Mouse (Mus musculus) MEL-GATA-1-ER (cell line): ENCODE measurements around the gene Hspa12a.

Experiments
- DNase-seq: peaks from one replicate; pipeline ENCODE4 v3.0.0-alpha.2; 2012; ENCODE audit warnings: low read depth; ENCODE audit errors: extremely low read depth

Hspa12a gene

DNA sequence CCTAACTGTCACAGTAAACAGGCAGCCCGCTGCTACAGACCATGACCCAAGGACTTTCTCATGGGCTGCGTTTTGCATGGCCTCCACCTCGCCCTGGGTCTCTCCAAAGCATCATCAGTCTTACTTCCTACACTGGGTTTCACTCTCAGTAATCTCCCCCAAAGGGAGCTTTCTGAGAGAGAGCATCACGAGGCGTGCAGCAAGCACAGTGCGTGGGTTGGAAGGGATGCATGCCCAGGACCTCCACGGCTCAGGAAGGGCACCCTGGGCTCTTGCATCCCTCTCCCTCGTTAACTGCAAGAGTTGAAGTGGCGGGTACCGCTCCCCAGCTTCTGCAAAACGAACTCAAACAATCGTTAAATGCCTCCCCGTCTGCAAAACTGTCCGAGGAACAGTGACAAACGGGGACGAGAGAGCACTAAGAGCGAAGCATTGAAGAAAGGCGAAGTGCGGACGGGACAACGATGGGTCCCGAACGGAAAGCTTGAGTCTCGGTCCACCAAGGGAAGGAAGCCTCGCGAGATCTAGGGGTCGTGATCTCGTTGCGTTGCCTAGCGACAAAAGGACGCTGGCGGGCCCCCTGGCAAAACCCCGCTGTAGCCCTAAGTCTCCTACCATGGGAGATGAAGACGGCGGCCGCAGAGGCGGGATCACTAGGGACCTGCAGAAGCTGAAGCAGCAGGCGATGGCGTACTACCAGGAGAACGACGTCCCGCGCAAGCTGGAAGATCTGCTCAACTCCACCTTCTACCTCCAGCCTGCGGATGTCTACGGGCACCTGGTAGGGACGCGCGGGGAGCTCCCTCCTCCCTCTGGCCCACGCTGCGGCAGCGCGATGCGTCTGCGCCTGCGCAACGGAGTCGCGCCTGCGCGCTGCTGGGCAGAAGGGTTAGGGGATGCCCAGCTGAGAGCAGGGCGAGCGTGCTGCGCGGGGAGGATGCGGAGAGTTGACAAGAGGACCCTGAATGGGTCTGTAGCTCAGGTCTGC is at the start of gene Hspa12a, which contains the start of gene Eno4:
TSS of gene Hspa12a (minus strand) at position 814 of the 988 bp plus-strand sequence.
TSS of gene Eno4 (plus strand) at position 585 of the 988 bp plus-strand sequence.
- DNase-seq = no peak

DNA sequence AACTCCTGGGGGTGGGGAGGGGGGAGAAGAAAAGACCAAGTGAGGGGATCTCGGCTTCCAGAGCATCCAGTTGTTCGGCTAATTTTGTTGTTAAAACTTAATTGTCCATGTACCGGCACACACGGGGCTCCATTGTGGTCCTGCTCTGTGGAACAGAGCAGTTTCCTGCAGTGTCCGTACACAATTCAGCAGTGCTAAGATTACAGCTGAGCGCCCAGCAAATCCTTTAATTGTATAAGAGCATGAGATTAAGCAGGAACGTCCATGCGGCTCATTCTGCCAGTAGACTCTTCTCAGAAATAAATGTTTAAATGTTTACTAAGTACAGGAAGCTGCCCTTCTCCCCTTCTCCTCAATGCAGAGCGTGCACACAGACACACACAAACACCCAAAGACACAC is 38.1 kb upstream of the Hspa12a start:
- DNase-seq = no peak

DNA sequence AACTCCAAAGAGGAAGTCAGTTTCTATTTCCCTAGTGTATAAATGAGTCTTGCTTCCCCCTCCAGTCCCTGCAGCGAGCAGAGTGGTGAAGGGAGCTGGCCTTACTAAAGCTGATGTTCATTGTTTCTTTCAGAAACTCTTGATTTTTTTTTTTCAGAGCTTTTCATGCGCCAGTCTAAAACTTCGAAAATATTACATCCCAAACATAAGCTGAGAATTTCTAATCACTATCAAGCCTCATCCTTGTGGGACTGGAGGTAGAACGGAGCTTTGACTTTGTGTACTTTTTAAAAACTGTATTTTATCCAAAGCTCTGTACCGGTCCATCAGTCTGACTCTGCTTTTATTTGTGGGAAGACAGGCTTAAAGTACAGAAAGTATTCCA is 36.6 kb upstream of the Hspa12a start:
- DNase-seq = no peak

DNA sequence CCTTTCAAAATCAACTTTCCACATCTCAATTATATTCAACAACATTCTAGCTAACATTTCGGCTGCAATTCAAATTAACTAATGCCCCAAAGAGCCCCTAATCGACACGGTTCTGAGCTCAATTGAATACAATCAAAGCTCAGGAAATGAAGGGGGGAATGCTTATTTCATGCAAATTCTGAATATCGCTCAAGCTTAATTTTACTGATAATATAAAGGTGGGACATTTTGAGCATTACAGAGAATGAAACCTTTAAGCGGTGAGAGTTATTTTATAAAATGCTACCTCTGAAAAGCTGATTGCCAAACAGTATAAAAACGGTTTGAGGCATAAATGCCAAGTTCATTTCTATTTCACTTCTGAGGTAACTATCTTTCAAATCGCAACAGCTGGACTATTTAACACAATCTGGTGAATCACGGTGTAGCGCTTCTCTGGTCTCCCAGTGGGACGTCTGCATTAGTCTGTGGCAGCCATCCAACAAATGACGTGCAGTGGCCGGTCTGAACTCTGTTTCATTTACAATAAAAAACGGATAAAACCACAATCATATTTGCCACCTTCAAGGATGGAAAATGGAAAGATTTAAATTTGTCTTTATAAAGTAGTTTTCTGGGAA is 36.1 kb upstream of the Hspa12a start:
- DNase-seq = peak; percentile 41

DNA sequence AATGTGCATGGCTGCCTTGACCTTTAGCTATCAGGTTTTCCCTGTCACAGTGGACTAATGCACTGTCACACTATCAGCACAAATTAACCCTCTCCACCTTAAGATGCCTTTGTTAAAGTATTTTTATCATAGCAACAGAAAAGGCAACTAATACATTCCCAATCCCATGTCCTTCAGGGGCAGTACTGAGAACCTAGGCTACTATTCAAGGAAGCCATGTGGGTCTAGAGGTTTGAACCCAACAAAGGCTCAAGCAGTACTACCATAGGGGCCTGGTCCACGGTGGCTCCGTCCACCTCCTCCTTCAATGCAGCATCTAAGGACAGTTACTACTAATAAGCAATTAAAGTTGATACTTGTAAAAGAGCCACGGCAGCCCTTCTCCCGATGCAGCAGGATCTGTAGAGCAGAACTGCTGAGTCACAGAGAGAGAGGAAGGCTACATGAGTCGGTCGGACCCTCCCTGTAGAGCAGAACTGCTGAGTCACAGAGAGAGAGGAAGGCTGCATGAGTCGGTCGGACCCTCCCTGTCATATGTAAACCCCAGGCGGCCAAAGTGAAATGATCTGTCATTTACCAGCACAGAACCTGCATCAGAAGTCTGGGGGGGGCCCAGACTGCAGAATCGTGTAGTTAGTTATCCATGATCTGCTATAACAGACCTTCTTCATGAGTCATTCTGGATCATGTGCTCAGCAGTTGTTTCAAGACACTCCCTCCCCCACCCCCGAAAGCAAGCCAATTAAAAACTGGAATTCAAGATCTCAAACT is 35.1 kb upstream of the Hspa12a start:
- DNase-seq = peak; percentile 93

DNA sequence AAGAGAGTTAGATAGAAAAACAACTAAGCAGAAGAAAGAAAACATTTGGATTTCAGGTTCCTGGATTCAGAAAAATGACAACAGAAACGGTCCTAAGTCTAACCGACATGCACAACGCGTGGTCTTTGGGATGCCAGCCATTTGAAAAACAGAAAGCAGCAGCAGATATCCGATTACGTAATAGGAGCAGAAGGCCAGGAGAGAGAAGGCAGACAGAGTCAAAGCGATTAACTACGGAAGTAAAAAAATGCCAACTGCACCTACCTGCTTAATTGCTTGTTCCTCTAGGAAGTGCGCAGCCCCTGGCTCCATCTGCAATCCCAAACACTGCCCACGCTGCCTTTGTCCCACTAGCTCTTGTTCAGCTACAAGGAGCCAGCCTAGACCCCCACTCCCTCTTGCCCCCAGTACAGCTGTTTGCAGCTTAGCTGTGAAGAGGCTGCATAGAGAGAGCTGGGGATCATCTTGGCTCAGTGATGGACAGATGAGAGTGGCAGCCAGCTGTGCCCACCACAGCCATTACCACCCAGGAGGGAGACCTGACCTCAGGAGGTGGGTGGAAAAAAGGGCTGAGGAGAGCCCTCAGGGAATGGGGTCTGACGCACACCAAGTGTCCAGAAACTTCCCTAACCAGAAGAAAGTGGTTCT is 31.9 kb upstream of the Hspa12a start:
- no peak for DNase-seq

DNA sequence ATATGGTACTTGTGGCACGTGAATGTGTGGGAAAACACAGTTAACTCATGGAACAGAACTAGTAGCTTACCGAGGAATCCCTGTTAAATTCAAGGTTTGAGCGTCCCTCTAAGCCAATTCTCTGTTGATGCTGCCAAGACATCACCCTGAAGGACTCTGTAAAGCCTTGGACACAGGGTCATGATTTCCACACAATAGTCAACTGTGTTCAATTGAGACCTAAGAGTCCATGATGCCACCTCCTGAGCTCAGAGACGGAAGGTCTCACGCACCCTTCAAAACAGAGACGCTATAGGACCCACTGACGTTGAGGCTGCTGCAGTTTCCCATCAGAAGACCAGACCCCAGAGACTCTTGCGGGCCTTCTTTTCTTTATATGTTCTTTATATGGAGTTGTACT is 30.7 kb upstream of the Hspa12a start:
- DNase-seq = no peak

DNA sequence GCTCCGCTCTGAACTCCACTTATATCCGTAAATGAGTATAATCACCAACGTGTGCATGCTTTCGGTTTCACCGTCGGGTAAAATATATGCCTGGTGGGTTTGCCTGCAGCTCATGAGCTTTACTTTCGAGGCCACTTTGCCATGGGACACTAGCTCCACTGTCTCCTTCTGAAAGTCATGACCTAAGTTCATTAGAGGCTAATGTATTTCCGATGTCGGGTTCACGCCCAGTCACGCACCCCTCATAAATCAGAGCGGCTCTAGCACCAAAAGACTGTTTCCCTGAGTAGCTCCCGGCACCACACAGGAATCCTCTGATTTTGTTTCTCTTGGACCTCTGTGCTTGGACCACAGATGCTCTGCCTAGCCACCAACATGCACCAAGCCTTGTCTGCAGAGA is 27.4 kb upstream of the Hspa12a start:
- no peak for DNase-seq

DNA sequence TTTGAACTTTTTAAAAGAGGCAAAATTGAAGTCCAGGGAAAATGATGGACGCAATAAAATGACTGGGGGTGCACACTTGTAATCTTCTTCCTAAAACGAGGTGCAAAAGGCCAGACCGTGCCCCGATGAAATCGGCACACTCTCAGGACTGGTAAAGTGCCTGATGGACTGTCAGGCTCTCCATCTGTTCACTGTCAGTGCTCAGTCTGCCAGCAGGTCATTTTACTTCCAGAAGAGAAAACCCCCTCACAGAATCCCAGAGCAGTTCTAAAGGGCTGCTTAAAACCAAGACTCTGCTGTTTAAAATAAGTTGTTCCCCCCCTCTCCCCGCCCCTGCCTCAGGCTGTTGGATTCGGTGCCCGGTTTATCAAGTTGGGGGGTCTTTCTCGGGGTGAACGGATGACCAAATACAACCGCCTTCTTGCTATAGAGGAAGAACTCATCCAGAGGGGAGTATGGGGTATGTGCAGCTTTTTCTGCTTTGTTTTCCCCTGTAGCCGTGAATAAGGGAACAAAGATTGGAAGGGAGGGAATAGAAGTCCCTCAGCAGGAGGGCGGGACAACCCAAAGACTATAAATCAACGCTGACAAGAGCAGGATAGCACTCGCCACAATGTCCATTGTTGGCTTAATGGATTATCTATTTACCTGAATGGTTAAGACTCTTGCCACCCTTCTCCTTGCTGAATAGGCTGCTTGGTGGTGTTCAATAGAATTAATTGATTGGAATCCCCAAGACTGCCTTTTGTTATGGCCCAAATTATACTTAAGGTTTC is 25.5 kb upstream of the Hspa12a start:
- no peak for DNase-seq

DNA sequence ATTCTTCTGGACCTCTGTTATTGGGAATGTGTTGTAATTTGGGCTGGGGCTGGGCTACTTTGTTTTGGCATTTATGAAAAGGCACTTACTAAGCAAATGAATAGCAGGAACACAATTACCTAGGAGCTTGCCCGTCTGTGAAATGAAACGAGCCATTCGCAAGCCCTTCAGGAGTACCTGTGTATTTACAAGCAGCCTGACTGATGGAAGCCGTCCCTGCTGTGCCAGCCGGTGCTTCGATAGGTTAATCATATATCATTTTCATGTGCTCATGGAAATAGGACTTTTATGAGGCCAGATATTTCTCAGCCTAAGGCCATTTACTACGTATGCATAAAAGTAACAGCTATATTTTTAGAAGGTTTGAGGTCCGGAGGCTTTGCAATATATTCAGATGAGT is 19.6 kb upstream of the Hspa12a start:
- DNase-seq = no peak

DNA sequence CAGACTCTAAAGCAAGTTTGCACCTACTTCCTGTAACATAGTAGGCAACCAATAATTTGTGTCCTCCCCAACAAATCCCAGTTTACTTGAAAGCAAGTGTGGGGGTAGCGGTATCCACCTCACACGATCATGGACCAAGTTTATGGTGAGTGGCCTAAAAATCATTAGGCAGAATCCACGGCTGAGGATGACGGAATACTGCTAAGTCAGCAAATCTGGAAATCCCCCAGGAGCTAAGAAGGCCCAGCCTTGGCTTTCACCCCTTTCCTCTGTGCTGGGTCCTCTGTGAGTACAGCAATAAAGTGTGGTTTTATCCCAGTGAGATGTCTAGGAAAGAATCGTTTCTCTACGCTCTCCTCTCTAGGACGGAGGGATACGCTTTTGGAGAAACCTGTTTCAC is 11.3 kb upstream of the Hspa12a start:
- no peak for DNase-seq

DNA sequence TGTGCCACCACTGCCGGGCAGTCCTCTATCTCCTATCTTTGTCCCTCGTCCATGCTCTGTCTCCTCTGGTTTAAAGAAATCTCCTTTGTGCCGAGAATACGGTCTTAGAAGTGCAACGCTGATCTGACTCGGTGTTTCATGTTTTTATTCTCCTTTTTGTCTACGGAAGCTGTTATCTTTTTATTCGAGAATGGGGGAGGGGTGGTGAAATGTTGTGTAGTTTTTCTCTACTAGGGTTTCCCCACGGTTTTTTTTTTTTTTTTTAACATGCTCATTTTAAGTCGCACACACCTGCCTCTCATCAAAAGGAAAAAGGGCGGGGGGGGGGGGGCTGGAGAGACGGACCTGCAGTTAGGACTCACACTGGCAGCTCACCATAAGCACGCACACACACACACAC is 8.8 kb upstream of the Hspa12a start:
- DNase-seq = peak; percentile 3

DNA sequence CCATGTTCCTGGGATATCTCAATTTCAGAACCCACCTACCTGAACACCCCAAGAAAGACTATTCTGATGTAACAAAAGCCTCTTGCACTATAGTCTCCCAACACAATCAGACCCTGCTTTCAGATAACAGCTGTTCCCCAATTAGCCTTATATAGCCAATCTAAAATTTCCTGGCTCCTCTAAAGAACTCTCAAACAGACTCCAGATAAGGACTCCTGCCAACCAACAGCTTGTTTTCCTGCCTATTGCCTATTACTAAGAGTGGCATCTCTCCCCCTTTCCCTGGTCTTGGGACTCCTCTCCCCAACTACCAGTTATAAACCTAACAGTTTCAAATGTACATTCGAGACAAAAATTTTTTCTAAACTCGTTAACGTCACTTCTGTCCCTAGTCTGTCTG is 8.1 kb upstream of the Hspa12a start:
- no peak for DNase-seq

DNA sequence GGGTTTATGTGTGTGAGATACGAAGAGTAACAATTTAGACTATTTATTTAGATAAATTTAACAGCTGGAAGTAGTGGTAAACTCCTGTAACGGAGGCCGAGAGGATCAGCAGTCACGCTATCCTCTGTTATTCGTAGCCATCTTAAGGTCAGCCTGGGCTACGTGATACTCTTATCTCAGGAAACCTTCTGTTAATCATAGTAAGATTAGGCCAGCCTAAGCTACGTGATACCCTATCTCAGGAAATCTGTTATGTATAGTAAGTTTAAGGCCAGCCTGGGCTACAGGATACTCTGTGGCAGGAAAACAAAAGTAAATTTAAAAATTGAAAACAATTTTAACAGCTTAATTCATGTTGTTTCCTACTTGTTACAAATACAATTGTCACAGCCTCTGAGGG is 2.5 kb upstream of the Hspa12a start:
- DNase-seq = no peak

DNA sequence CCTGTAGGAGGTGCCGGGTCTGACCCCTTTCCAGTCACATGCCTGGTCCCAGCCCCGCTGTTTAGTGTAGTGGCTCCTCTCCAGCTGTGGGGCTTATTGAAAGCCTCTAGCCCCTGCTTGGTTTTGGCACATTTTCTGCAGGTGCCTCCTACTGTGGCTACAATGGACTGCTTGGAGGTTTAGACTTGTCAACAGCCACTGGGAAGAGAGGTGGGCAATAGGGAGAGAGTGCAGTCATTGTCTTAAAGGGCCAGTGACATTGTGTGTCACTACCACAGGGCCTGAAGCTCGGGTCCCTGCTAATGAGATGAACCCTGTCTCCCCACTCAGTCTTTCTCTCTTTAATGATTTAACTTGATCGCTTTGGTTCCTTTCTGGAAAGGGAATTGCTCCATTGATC is 10.4 kb downstream of the Hspa12a start:
- no peak for DNase-seq

DNA sequence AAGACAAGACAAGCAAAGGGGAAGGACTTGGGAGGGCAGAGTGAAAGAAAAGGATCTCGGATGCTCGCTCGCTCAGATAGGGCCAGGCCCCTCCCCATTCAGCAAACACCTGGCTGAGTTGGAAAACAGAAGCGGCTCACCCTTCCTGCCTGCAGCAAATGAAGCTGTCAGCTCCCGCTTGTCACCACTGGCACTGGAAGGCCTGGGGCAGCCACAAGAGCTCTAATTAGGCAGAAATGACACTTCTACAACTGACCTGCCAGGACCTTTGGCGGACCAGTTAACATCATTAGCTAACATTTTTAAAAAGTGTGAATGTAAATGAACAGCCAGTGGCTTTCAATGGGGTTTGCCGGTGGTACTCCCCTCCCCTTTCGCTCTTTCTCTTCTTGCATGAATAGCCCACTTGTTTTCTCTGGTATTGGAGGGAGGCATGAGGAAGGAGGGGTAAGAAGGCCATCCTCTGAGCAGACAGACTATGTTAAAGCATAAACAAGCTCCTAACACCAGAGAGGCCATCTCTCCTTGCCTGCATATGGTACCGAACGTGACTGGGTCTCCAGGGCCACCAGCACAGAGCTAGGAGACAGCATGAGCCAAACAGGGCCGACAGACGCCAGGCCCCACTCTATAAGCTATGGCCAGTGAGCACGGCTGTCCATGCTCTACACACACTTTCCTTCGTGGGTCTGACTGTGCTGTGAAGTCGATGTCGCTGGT is 12.2 kb downstream of the Hspa12a start:
- no peak for DNase-seq

DNA sequence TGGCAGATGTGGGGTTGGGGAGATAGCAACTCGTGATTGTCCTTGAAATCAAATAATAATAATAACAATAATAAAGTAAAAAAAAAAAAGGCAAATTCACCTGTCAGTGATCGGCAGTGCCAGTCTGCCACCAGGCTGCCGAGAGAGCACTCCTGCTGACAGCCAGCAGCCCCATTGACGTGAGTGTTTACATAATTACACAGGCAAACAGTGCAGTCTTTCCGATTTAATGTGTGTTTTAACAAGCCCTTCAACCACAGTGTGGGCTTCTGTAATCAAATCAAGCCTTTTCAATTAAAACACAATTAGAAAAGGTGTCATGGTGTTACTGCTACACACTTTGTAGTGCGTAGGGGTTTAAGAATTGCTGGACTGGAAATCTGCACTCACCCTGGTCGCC is 24.3 kb downstream of the Hspa12a start:
- DNase-seq = no peak

DNA sequence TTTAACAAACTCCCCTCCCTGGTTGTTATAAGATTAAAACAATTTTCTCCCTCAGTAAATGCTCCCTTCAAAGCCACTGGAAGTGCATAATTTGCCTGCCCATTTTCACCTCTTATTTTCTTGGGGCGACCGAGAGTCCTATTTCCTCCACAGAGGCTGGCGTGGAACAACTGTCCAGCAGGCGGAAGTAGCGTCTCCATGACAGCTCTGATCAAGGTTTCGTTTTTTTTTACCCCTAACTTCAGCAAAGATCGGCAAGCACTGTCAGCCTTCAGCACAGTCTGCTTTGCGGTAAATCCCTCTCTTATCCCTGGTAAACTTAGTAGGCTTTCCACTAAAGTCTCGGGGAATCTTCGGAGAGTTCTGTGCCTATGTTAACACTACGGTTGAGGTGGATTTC is 24.9 kb downstream of the Hspa12a start:
- no peak for DNase-seq

DNA sequence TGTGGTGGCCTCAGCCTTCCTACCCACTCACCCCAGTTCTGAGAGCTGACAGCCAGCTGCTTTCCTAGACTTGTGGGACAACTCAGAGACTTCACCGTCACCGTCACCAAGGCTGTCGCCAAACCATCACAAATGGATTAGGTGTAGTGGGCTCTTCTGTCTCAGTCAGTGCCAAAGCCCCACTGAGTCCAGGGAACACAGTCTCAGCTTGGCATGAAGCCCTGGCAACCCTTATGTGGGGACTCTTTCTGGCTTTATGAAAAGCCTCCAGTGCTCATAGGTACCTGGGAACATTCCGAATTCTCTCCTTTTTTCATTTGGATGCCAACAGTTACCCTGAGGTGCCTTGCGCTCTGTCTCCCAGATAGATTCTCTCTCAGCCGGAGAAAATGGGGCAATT is 30.2 kb downstream of the Hspa12a start:
- DNase-seq = no peak

DNA sequence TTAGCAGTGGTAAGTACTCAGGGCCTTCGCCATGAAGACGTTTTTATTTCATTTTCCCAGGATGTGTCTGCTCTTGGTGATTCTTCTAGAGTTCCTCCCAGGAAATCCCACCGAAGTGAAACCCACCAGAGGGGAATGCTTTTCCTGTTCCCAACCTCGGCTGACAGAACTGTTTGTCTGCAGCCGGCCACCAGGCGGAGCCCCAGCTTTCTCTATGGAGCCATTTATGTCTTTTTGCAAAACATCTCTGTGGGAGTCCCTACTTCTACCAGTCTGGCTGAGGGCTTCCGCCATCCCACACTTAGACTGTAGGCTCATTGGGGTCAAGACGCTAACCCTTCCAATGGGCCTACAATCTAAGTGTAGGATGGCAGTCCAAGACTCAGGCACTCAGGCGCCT is 32.1 kb downstream of the Hspa12a start:
- peak; percentile 11 for DNase-seq
